Mouse (Mus musculus): ENCODE results near the gene Hmga2. TPM values are rescaled to one million over a fixed set of nuclear protein-coding genes. Genes with fewer than 3 reads are reported as not detected.
A peak's percentile ranks its signal among the peaks of the same experiment; 100 is the strongest.

Gene Hmga2
- total RNA-seq, 2 experiments from 2014 or later: 2.0 to 4.0 TPM

DNA sequence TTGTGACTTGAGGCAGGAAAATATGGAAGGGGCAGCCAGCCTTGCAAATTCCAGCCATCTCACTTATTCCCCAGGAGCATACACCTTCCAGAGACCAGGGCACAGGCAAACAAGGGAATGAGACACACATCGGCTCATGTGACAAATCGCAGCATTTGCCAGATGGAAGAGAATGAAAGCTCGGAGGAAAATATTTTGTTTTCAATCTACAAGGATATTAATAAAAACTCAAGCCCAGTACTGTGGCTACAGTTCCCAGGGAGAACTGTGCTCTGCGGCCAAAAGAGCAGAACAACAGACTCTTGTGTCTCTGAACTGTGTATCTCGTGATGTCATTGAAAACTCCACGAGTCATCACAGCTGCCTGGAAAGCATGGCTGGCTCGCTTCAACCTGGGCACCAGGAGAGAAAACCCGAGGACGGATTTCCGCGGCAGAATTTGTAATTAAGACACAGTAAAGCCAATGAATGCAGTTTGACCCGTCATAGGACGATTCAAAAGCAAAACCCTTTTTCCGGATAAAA is 50.1 kb downstream of the Hmga2 start:
- DNase-seq (ENCODE audit: low spot score in 2 of 2): no peak

DNA sequence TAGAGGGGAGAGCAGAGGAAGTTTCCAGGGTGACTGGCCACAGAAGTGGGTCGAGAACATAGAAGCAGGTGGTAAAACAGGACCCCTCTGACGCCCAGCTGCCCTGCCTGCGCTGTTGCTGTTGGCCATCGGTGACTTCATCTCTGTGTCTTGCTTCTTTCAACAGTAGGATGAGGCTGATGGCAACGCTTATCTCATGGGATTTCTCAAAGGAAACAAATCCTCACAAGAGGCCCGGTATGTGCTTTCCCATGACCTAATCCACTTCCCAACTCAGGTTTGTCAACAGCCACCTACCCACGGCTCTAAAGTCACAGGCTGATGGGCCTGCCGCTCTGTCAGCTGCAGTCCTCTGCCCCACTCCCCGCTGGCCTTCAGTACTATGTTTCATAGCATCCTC is 52.3 kb downstream of the Hmga2 start:
- DNase-seq (ENCODE audit: low spot score in 2 of 2): no peak

DNA sequence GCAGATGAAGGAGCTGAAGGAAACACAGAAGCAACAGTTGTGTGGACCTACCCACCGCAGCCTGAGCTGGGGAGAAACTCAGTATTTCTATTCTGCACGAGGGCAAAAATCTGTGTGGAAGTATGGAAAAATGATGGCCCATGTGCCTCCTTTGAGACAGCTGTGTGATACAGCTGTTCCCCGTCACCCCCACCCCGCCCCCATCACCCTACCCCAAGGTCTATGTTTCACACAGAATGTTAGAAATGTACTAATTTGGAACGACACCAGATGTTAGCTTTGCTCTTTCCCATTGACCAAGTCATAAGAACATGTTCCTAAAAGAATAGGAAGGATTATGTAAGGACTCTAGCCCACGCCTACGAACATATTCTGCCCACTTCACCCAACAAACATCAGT is 53.0 kb downstream of the Hmga2 start:
- no peak for DNase-seq (ENCODE audit: low spot score in 2 of 2)

DNA sequence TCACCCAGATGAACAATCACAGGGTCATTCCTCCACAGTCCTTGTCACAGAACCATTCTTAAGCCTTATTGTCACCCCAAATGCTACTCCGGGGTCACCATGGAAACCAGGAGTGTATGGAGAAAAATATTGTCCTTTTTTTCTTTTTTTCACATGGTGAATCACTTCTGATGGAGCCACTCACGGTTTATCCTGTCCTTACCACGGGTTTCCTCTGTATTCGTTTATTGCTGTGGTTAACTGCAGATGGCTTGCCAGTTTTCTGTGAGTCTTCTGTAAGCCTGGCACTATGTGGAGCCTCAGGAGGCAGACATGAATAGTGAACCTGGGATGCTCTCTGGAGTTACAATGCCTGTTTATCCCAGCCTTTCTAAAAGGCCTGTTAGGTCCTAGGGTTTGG is 53.4 kb downstream of the Hmga2 start:
- DNase-seq (ENCODE audit: low spot score in 2 of 2): no peak

DNA sequence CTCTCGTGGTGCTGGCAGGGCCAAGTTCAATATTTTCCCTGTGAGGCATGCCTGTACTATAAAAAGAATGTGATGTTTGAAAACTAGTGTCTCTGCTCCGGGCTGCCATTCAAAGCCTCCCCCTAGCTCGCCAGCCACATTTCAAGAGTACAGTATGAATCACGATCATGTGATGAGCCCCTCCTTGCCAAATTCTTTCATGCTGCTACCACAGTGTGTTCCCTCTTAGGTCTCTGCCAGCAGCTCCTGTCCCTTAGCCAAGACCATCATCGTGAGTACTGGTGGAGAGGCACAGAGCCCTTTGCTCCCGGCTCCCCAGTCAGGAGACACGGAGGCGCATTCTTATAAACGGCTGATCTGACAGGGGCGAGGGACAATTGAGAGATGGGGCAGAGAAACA is 54.2 kb downstream of the Hmga2 start:
- peak; percentile 50 to 56 for DNase-seq (ENCODE audit: low spot score in 2 of 2)

DNA sequence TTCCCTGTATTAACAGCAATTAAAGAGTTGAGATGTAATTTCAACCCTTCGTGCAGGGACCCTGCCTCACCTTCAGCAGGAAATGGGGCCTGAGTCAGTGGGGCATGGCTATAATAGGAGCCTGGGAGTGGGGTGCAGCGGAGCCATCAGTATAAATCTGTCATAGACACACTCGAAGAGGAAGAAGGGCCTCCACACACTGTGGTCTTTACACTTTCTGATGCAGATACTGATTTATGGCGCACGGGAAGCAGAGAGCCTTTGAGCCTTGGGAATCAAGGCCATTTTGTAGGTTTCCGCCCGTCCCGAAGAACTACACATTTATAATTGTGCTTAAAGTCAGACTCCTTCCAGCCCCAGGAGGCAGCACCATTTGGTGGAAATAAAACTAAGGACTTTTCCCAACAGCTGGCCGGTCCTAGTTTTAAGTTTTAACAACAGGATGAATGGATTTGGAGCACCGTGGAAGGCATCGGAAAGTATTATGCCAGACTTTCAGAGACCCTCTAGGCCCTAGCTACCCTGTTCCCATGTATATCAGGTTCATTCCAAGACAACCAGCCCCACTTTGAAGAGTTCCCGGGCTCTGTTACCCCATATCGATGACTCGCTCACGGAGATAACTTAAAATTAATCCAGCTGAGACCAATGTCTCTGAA is 55.2 kb downstream of the Hmga2 start:
- DNase-seq (ENCODE audit: low spot score in 2 of 2): no peak

DNA sequence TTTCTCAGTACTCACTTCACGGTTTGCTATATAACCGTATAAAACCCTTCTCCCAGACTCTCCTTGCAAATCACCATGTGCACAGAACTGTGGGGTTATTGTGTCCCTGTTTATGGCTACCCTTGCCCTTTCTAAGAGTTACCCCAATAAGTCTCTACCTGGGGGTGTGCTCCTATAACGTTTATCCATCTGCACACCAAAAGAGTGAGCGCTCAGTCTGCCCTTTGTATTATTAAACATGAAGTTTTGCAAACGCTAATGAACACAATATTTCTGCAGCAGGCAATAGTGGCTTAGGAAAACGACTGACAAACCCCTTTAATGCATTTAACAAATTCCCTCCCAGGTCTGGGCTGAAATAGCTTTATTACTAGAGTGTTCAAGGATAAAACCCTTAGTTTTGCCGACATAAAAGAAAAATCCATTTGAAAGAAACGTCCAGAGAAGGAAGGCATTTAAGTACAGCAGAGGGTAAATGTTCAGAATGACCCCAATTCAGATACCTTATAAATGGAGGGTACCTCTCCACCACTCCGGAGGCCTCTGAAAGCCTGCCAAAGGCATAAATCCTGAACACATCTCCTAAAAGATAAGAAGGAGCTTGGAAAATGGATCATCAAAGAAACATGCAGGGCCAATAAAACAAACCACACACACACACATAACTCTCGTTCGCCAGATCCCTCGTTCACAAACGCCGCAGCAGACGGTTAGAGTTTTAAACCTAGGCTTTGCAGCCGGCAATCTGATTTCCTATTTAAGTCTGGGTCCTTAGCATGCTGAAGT is 57.3 kb downstream of the Hmga2 start:
- DNase-seq (ENCODE audit: low spot score in 2 of 2): no peak

DNA sequence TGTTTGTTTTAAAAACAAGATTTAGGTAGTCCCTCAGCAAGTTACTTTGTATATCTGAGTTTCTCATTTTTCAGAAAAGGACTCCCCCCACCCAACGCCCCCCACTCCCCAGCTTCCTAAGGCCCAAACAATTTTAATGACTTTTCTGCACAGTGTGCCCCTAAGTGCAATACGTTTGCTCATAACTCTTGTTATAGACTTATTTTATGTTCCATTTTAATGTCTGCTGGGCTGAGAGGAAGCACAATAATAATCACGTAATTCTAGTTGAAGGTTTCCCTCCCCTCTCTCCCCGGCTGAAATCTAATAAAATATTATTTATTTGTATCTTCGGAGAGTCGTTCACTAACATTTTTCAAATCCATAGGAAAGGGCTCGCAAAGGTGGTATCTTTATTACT is 58.1 kb downstream of the Hmga2 start:
- no peak for DNase-seq (ENCODE audit: low spot score in 2 of 2)

DNA sequence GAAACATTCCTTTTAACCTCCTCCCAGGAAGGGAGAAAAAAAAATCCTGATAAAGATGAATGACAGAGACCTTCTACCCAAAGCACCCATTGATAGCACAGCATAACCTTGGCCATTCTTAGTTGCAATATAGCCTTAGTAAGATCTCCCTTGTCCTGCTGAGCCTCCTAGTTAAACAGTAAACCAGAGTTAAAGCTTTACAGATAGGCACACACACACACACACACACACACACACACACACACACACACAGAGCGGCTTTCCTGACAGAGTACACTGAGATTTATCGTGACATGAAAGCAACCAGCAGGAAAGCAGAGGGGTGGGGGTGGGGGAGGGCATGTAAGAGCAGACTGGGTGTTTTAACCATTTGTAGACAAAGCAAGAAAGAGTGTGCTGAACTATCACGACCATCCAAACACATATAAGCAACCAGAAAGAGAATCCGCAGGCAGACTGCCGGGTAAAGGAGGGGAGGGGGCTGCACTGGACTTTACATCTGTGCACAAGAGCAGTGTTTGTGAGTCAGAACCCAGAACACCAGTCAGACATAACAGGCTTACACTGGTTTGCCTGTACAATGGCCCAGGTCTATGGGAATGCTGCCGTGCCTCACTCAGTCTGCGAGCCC is 58.7 kb downstream of the Hmga2 start:
- DNase-seq (ENCODE audit: low spot score in 2 of 2): no peak

DNA sequence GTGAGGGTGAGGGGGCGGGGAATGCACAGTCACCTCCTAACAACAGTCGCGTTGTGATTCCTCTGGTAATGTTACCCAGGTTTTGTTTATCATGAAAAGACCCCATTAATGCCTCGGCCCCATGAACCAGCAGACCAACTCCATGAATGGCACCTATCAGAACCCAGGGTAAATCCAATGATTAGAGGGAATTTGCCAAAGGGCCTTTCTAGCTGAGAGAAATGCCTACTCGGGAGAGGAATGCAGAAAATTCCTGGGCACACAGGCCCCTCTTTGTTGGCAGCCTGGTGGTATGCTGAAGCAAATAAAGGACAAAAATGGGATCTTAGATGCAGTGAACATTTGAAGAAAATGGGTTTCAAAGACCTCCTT is 59.2 kb downstream of the Hmga2 start:
- DNase-seq (ENCODE audit: low spot score in 2 of 2): no peak

DNA sequence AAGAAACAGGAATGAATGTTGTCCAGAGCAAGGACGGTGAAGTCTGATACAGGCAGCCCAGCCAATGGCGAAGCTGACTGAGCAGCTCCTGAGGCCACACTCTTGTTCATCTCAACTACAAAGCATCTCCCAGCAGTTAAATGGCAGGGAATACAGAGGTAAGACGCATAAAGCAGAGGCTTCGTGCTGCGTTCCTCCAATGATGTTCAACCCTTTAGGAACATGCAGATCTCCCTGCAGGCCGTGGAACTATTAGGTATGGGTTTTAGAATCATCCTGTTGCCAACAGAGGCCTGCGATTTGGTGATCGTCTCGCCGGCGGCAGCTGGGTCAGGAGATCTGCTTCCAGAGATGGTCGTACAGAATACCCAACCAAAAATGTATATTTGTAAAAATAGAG is 59.6 kb downstream of the Hmga2 start:
- DNase-seq (ENCODE audit: low spot score in 2 of 2): no peak

DNA sequence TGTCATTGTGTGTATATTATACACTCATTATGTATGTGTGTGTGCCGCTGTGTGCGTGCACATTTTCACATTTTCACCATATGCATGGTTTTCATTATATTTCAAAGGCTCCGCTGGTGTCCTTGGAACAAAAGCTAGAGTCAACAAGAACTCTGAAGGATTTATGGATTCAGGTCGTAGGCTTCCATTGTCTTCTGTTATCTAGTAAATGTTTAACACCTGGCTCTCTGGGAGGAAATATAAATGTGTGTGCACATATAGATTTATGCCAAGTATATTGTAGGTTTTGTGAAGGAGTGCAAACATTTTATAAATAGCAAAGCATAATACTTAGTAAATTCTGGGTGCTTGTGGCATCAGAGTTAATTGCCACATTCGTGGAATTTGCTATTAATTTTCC is 64.1 kb downstream of the Hmga2 start:
- no peak for DNase-seq (ENCODE audit: low spot score in 2 of 2)

DNA sequence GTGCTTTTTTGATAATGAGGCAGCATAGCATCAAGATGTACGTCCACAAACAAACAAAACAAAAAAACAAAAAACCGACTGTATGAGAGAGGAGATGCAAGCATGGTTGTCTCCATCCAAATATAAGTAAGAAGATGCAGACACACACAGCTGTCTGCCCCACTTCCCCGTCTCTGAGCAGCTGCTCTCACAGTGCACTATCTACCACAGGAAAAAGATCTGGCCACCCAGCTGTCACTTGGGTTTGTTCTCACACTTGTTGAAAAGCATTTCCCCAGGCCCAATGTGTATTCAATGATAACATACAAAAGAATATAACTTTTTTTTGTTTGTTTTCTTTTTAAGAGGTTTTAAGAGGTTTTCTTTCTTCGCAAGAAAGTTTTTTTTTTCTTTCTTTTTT is 65.3 kb downstream of the Hmga2 start:
- DNase-seq (ENCODE audit: low spot score in 2 of 2): no peak

DNA sequence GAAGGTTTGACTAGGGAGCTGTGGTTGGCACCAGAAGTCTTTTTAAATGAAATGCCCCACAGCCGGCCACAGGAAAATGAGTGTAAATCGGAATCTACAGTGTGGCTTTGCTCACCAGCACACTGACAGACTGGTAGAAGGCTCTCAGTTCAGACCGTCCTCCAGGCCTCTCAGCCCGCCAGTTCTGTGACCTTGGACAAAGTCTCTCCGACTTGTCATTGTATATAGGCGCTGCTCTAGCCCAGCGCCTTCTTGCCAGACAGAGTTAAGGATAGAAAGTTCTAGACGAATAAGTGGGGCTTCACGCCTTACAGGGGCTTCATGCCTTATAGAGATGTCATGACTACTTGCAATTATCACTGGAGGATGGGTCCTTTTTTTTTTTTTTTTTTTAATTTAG is 67.1 kb downstream of the Hmga2 start:
- DNase-seq (ENCODE audit: low spot score in 2 of 2): no peak

DNA sequence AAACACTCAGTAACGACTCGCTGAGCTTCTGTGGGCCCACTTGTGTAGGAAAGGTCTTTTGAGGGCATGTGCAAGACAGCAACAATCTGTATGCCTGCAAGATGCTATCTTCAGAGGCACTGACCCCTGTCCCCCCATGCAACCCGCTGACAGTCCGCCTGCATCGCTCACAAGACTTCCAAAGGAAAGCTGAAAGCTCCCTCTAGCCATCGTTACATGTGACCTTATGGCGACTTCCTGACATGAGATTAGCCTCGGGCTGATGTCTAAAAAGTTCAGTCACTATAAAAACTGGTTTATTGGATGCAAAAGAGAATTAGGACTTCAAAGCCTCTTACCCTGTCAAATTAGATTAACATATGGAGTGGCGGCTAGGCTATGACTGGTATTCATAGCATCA is 69.0 kb downstream of the Hmga2 start:
- DNase-seq (ENCODE audit: low spot score in 2 of 2): no peak

DNA sequence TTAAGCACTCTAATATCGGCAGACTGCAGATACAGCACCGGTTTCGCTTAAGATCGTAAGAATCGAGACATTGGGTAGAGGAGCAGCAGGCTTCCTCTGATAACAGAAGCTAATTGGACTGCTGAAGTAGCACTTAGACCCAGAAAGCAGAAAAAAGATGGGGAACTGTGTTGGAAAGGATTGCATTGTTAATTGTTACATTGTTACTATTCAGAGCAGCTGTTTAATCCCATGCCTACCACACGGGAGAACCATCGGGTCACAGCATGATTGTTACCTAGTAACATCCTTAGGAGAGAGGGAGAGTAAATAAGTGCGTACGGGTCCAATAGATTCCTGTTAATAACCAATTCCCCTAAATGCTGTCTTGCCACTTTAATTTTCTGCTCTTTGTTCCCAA is 70.2 kb downstream of the Hmga2 start:
- no peak for DNase-seq (ENCODE audit: low spot score in 2 of 2)

DNA sequence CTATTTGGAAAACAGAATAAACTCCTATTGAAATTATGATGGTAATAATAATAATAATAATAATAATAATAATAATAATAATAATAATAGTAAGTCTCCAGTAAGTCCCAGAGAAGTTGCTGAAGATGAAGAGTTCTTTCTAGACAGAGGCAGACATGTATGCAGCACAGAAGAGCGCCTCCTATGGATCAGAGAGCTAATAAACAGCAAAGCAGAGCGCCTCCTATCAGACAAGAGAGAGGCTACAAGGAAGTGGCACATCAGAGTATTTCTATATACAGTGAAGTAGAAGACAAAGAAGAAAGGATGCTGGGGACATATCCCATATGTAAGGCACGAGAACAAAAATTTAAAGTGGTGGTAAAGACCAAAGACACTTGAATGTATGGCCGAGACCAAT is 70.9 kb downstream of the Hmga2 start:
- no peak for DNase-seq (ENCODE audit: low spot score in 2 of 2)

DNA sequence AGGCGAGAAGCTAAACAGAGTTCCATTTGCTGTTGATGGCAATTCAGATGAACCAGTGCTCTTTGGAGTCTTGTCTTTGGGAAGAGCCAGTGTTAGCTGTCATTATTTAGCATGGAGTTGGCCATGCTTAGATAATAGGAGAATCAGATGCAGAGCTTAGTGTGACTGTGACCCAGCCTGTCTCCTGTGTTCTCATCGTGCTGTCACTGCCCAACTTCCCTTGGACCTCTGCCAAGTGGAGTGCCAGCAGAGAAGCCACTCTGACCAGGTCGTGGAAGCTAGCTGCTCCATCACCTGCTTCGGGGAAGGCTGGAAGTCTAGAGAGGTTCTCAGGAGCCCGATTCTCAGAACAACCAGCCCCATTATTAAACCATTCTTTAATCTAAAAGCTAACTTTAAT is 73.3 kb downstream of the Hmga2 start:
- DNase-seq (ENCODE audit: low spot score in 2 of 2): no peak

DNA sequence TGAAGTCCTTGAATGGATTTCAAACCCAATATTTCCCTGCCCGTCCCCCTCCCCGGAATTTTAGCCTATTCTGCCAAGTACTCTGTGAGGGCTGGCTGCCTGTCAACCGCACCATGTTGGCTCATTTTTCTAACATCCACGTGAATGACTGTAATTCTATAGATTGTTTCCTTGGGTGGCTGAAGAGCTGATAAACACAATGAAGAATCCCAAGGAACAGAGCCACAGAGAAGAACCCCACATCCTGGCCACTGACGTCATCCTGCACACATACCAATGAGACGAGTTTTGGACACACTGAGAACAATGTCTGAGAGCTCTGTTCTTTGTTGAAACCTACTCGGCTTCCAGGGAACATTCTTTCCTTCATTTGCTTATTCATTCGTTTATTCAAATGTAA is 74.5 kb downstream of the Hmga2 start:
- no peak for DNase-seq (ENCODE audit: low spot score in 2 of 2)

DNA sequence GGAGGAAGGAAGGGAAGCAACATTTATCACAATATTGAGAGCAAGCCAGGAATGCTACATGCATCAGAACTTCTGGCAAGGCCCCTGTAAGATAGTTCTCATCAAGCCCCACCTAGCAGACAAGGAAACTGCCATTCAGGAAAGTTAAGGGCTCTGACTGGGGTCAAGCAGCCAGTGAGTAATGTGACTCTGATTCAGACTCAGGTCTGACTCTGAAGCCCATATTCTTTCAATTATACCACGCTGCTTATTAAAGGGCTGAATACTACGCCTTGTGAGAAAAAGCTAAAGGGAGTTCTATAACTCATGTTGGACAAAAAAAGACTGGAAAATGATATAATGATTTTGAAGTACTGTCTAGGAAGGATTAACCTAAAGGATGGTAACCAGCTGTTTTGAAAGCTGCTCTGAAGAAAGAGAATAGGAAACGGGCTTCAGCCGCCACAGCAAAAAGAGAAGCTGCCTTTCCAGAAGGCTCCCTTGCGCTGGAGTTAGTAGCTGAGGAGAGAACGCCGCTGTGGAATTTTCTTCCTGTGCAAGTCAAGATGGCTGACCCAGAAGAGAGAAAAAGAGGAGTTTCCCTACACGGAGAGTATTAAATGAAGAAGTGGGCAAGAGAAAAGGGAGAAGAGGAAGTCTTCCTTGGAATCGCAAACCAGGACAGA is 76.3 kb downstream of the Hmga2 start:
- no peak for DNase-seq (ENCODE audit: low spot score in 2 of 2)

DNA sequence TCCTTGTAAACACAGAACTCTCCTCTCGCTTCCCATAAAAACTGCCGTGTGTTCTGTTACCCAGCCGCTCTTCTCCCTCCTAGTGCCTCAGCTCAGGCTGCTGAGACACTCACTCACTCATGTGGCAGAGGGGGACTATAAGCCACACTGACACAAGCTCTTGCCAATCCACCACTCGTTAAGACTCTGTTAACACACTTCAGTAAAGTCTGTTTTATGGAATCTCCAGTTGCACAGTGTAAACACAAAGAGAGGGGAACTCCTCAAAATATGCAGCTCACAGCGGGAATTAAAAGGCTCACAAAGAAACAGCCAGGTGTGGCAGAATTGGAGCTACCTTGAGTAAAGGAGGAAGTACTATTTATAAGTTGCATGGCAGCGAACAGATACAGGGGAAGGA is 77.5 kb downstream of the Hmga2 start:
- no peak for DNase-seq (ENCODE audit: low spot score in 2 of 2)

DNA sequence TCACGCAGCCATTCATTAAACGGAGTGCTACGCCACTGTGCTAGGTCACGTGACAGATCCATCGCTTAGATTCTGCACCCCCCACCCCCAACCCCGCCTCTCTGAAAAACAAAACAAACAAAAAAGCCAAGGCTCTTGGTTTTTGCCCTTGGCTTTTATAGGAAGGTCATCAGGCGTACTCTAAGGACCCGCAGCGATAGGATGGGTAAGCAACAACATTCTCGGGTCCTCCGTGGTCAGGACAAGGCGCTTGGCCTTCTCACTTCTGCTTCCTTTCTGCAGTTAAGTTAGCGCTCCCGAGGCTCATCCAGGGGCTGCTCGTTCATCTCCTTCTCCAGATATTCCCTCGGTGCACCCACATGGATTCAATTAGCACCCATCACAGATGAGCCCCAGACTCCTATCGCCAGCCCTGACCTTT is 79.0 kb downstream of the Hmga2 start:
- DNase-seq (ENCODE audit: low spot score in 2 of 2): peak in 1 of 2 experiments; percentile 17
